Mouse (Mus musculus): ENCODE data around the gene Sertad3. TPM values are rescaled to one million over a fixed set of nuclear protein-coding genes. Genes with fewer than 3 reads are reported as not detected.

The Sertad3 gene
- polyA plus RNA-seq, 1 experiment from 2014 or later, result 33.6 TPM

- 0 out of 2 replicates have a peak, but pooled peaks cover 4% of the 10 kb centered on the region for H3K4me1 ChIP-seq
- no peaks in the 10 kb centered on the region for H3K27me3 ChIP-seq
- H3K27ac ChIP-seq, result no peak overlapping the region
- WGBS, result 93% methylated on average over 13 of the region's 13 CpGs
- no peak for ATAC-seq (ENCODE audit: insufficient number of reproducible peaks, insufficient read depth, low FRiP score, low TSS enrichment, low read depth)
- no peak overlapping the region for H3K9ac ChIP-seq
- H3K4me2 ChIP-seq, result no peak overlapping the region
- peaks cover 21% of the 10 kb centered on the region for H3K36me3 ChIP-seq
- H3K9me3 ChIP-seq, result peaks cover 4% of the 10 kb centered on the region; the same call in 1 of the 2 replicates
- H3K4me3 ChIP-seq, result no peak overlapping the region
These were observed 50.2 kb downstream of the Sertad3 start for GRCm38 (mm10) chr7:27523805-27524204.

GRCm38 (mm10) chr7:27526039-27526827, 52.7 kb downstream of the Sertad3 start:
- 24% methylated on average over 10 of the region's 10 CpGs for WGBS
- H3K4me3 ChIP-seq, result no peak overlapping the region
- no peak overlapping the region for H3K9ac ChIP-seq
- H3K36me3 ChIP-seq, result peaks cover 30% of the 10 kb centered on the region
- no peak overlapping the region for H3K4me2 ChIP-seq
- H3K27ac ChIP-seq, result no peak overlapping the region
- H3K27me3 ChIP-seq, result no peaks in the 10 kb centered on the region
- 0 out of 2 replicates have a peak, but pooled peaks cover 4% of the 10 kb centered on the region for H3K4me1 ChIP-seq
- no peaks in the 10 kb centered on the region for H3K9me3 ChIP-seq
- ATAC-seq (ENCODE audit: insufficient number of reproducible peaks, insufficient read depth, low FRiP score, low TSS enrichment, low read depth), result no peak

Other genes with a start within 250 kb of the Sertad3 start
- gene Itpkc, start 245.1 kb upstream of the Sertad3 start, polyA plus RNA-seq (2015; fragmentation: Nextera tagmentation; extraction: Ambion mirVana), result 5.7 and 8.3 TPM in 2 replicates
- gene Coq8b, start 240.7 kb upstream of the Sertad3 start, polyA plus RNA-seq (2015; fragmentation: Nextera tagmentation; extraction: Ambion mirVana), result 19.0 and 20.5 TPM in 2 replicates
- 33.8 and 35.7 TPM in 2 replicates for gene Numbl, start 215.3 kb upstream of the Sertad3 start, polyA plus RNA-seq (2015; fragmentation: Nextera tagmentation; extraction: Ambion mirVana)
- 32.0 and 40.3 TPM in 2 replicates for gene Ltbp4, start 136.1 kb upstream of the Sertad3 start, polyA plus RNA-seq (2015; fragmentation: Nextera tagmentation; extraction: Ambion mirVana)
- gene Shkbp1, start 117.7 kb upstream of the Sertad3 start, polyA plus RNA-seq (2015; fragmentation: Nextera tagmentation; extraction: Ambion mirVana), result 61.5 and 70.6 TPM in 2 replicates
- gene Gm20479, start 116.3 kb upstream of the Sertad3 start, polyA plus RNA-seq (2015; fragmentation: Nextera tagmentation; extraction: Ambion mirVana), result not detected in 2 replicates
- 0.56 and 0.73 TPM in 2 replicates for gene Sptbn4, start 26.1 kb upstream of the Sertad3 start, polyA plus RNA-seq (2015; fragmentation: Nextera tagmentation; extraction: Ambion mirVana)
- gene Blvrb, start 25.8 kb upstream of the Sertad3 start, polyA plus RNA-seq (2015; fragmentation: Nextera tagmentation; extraction: Ambion mirVana), result 46.1 and 52.9 TPM in 2 replicates
- gene Sertad1, start 13.1 kb downstream of the Sertad3 start, polyA plus RNA-seq (2015; fragmentation: Nextera tagmentation; extraction: Ambion mirVana), result 34.7 and 40.1 TPM in 2 replicates
- 5.8 and 6.3 TPM in 2 replicates for gene Prx, start 25.6 kb downstream of the Sertad3 start, polyA plus RNA-seq (2015; fragmentation: Nextera tagmentation; extraction: Ambion mirVana)
- gene Hipk4, start 49.5 kb downstream of the Sertad3 start, polyA plus RNA-seq (2015; fragmentation: Nextera tagmentation; extraction: Ambion mirVana), result 0.92 and 1.1 TPM in 2 replicates
- gene Pld3, start 79.5 kb downstream of the Sertad3 start, polyA plus RNA-seq (2015; fragmentation: Nextera tagmentation; extraction: Ambion mirVana), result 76.5 and 81.8 TPM in 2 replicates
- gene 2310022A10Rik, start 79.5 kb downstream of the Sertad3 start, polyA plus RNA-seq (2015; fragmentation: Nextera tagmentation; extraction: Ambion mirVana), result 31.3 and 32.8 TPM in 2 replicates
- gene Akt2, start 117.8 kb downstream of the Sertad3 start, polyA plus RNA-seq (2015; fragmentation: Nextera tagmentation; extraction: Ambion mirVana), result 103 and 106 TPM in 2 replicates
- gene Ttc9b, start 180.1 kb downstream of the Sertad3 start, polyA plus RNA-seq (2015; fragmentation: Nextera tagmentation; extraction: Ambion mirVana), result 1.1 TPM in 2 replicates
- 9.3 and 13.0 TPM in 2 replicates for gene Map3k10, start 200.8 kb downstream of the Sertad3 start, polyA plus RNA-seq (2015; fragmentation: Nextera tagmentation; extraction: Ambion mirVana)
- 5.3 TPM in 2 replicates for gene Zfp607b, start 215.6 kb downstream of the Sertad3 start, polyA plus RNA-seq (2015; fragmentation: Nextera tagmentation; extraction: Ambion mirVana)

Data from embryonic facial prominence, embryonic 13.5 days (tissue).